Mouse (Mus musculus): ENCODE measurements at regions not wholly inside any gene's neighbourhood (a gene's known extent, or its start where the extent isn't known, plus 50 kb on each side); places are given as distances from the start of the nearest gene placed in this dataset.

DNA sequence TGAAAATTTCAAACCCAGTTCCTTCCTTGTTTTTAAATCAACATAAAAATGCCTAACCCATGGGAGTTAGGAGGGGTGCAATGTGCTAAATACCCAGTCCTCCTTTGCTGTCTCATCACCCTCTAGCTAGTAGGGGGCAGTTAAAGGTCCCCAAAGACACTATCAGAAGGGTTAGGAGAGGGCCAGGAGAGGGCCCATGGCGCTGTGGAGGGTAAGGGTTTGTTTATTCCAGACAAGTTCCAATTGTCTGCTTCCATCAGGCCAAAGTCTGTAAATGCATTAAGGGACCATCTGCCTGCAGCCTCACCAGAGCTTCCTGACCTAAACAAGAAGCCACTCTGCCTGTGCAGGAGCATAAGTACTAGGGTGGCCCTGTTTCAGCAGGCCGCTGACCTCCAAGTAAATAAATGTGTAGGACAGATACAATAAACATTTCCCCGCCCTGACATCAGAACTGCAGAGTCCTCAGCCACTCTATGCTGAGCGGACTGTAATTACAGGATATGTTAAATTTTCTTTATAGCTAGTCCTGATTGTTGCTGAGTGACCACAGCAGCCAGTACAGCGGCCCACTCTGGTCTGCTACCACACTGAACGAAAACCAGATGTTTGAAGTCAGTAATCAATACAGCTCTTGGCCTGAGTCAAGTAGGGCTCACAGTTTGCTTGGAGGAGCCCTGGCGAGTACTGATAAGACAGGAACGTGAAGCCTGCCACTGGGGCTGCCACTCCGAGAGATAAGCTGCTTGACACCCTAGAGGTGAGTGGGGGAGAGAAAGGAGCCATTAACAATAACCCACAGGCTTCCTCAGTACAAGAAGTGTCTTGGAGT, 87.4 kb downstream of the Hlx start:
- no peaks in the 10 kb centered on the region for H3K36me3 ChIP-seq (ENCODE audit: control insufficient read depth, insufficient read depth, low read length)
- H3K27ac ChIP-seq (ENCODE audit: low read depth, low read length): no peak overlapping the region
- H3K4me3 ChIP-seq (ENCODE audit: low read length): no peak overlapping the region
- 66% methylated on average over 9 of the region's 9 CpGs for WGBS
- no peak overlapping the region for H3K9ac ChIP-seq (ENCODE audit: low read depth, low read length)
- no peak overlapping the region for H3K4me2 ChIP-seq (ENCODE audit: low read length)
- ATAC-seq: no peak
- no peaks in the 10 kb centered on the region for H3K4me1 ChIP-seq (ENCODE audit: control insufficient read depth, insufficient read depth, low read depth, low read length)
- peaks cover 6% of the 10 kb centered on the region; the same call in 1 of the 2 replicates for H3K9me3 ChIP-seq (ENCODE audit: control insufficient read depth, low read length)
- H3K27me3 ChIP-seq (replicated peaks; ENCODE audit: control insufficient read depth, insufficient read depth, low read length): no peaks in the 10 kb centered on the region

DNA sequence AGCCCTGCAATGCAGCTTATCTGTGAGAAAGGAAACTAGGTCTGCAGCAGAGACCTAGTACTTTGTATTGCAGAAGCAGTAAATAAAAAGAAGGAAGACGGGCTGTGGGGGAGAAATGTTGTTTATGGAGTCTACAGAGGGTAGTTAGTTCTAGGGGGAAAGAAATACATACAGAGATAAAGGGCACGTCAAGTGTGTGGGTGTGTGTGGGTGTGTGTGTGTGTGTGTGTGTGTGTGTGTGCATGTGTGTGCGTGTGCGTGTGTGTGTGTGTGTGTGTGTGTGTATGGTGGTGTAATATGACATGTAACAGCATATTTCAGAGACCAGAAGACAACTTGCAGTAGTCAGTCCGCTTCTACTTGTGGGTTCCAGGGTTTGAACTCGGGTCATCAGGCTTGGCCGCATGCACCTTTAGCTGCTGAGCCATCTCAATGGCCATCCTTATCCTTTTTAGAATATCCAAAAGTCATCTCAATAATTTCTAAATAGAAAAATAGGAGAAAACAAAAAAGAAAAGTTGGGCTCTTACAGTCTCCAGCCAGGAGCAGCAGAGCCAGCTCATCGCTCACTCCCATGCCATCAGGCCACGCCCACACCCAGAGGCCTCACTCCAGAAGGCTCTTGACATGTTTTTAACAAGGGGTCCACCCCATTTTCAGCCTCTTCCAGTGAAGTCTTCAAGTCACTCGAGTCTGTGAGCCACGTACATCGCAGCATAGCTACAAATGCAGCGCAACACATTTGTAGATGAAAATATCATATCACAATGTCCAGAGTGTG, 101.5 kb downstream of the Hlx start:
- WGBS: 89% methylated on average over 13 of the region's 13 CpGs
- no peaks in the 10 kb centered on the region for H3K4me1 ChIP-seq (ENCODE audit: control insufficient read depth, insufficient read depth, low read depth, low read length)
- ATAC-seq: no peak
- no peak overlapping the region for H3K27ac ChIP-seq (ENCODE audit: low read depth, low read length)
- no peak overlapping the region for H3K9ac ChIP-seq (ENCODE audit: low read depth, low read length)
- no peaks in the 10 kb centered on the region for H3K27me3 ChIP-seq (replicated peaks; ENCODE audit: control insufficient read depth, insufficient read depth, low read length)
- no peak overlapping the region for H3K4me3 ChIP-seq (ENCODE audit: low read length)
- no peak overlapping the region for H3K4me2 ChIP-seq (ENCODE audit: low read length)
- no peaks in the 10 kb centered on the region for H3K9me3 ChIP-seq (ENCODE audit: control insufficient read depth, low read length)
- no peaks in the 10 kb centered on the region for H3K36me3 ChIP-seq (ENCODE audit: control insufficient read depth, insufficient read depth, low read length)

DNA sequence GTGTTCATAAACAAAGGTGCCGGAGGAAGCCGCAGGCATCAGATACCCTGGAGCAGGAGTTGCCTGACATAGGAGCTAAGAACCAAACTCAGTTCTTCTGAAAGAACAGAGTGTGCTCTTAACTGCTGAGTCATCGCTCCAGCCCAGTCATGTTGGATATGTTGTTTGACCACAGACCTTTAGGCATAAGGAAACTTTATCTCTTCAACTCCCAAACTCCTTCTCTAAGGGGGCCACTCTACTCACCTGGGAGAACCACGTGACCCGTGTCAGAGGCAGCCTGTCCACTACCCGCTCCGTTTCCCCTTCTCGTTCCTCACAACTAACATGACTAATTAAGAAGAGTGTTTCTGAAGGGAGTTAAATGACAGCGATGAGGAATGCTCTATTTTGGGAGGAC, 103.2 kb downstream of the Hlx start:
- no peaks in the 10 kb centered on the region for H3K9me3 ChIP-seq (ENCODE audit: control insufficient read depth, low read length)
- H3K36me3 ChIP-seq (ENCODE audit: control insufficient read depth, insufficient read depth, low read length): no peaks in the 10 kb centered on the region
- no peak overlapping the region for H3K4me3 ChIP-seq (ENCODE audit: low read length)
- no peak overlapping the region for H3K27ac ChIP-seq (ENCODE audit: low read depth, low read length)
- H3K27me3 ChIP-seq (replicated peaks; ENCODE audit: control insufficient read depth, insufficient read depth, low read length): no peaks in the 10 kb centered on the region
- WGBS: 95% methylated on average over 9 of the region's 9 CpGs
- no peak overlapping the region for H3K9ac ChIP-seq (ENCODE audit: low read depth, low read length)
- H3K4me1 ChIP-seq (ENCODE audit: control insufficient read depth, insufficient read depth, low read depth, low read length): no peaks in the 10 kb centered on the region
- H3K4me2 ChIP-seq (ENCODE audit: low read length): no peak overlapping the region
- ATAC-seq: no peak

DNA sequence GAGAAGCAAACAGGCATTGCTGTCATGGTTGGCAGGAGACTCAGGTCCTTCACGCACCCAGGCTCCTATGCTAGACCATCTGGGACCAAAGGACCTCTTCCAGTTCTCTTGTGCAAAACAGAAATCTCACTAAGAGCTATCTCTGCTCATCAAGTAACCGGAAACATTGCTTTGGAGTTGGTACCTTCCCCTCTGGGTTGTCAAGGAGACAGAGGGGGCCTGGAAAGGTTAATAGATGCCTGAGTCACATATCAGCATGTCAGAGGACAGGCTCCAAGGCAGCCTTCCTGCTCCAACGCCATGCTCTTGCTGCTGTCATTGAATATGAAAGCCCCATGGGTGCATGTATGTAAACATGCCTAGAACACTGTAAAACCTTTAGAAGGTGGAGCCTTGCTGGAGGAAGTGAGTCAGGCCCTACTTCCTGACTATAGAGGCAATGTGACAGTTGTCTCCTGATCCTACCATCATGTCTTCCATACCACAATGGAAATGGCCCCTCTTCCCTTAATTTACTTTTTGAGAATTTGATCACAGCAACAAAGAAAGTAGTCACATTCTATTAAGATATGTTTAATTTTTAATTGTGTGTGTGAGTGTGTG, 103.8 kb downstream of the Hlx start:
- no peaks in the 10 kb centered on the region for H3K4me1 ChIP-seq (ENCODE audit: control insufficient read depth, insufficient read depth, low read depth, low read length)
- no peak overlapping the region for H3K4me3 ChIP-seq (ENCODE audit: low read length)
- H3K36me3 ChIP-seq (ENCODE audit: control insufficient read depth, insufficient read depth, low read length): no peaks in the 10 kb centered on the region
- ATAC-seq: no peak
- no peaks in the 10 kb centered on the region for H3K27me3 ChIP-seq (replicated peaks; ENCODE audit: control insufficient read depth, insufficient read depth, low read length)
- no peak overlapping the region for H3K4me2 ChIP-seq (ENCODE audit: low read length)
- 76% methylated on average over 3 of the region's 3 CpGs for WGBS
- H3K27ac ChIP-seq (ENCODE audit: low read depth, low read length): no peak overlapping the region
- H3K9ac ChIP-seq (ENCODE audit: low read depth, low read length): no peak overlapping the region
- no peaks in the 10 kb centered on the region for H3K9me3 ChIP-seq (ENCODE audit: control insufficient read depth, low read length)

GRCm38 (mm10) chr1:184622462-184622861, 110.0 kb downstream of the Hlx start:
- no peak overlapping the region for H3K9ac ChIP-seq (ENCODE audit: low read depth, low read length)
- no peak overlapping the region for H3K4me3 ChIP-seq (ENCODE audit: low read length)
- WGBS: 86% methylated on average over 3 of the region's 3 CpGs
- no peak for ATAC-seq
- no peaks in the 10 kb centered on the region for H3K4me1 ChIP-seq (ENCODE audit: control insufficient read depth, insufficient read depth, low read depth, low read length)
- no peak overlapping the region for H3K27ac ChIP-seq (ENCODE audit: low read depth, low read length)
- no peaks in the 10 kb centered on the region for H3K36me3 ChIP-seq (ENCODE audit: control insufficient read depth, insufficient read depth, low read length)
- H3K9me3 ChIP-seq (ENCODE audit: control insufficient read depth, low read length): no peaks in the 10 kb centered on the region
- H3K27me3 ChIP-seq (replicated peaks; ENCODE audit: control insufficient read depth, insufficient read depth, low read length): no peaks in the 10 kb centered on the region
- H3K4me2 ChIP-seq (ENCODE audit: low read length): no peak overlapping the region

- 76% methylated on average over 15 of the region's 15 CpGs for WGBS
- no peak for ATAC-seq
- Histone ChIP-seq H3K4me1 (ENCODE audit: control insufficient read depth, insufficient read depth, low read depth, low read length) (no peaks in the 10 kb centered on the region), H3K4me3 (ENCODE audit: low read length) (no peak overlapping the region), H3K9ac (ENCODE audit: low read depth, low read length) (no peak overlapping the region), H3K27me3 (replicated peaks; ENCODE audit: control insufficient read depth, insufficient read depth, low read length) (no peaks in the 10 kb centered on the region), H3K36me3 (ENCODE audit: control insufficient read depth, insufficient read depth, low read length) (no peaks in the 10 kb centered on the region), H3K9me3 (ENCODE audit: control insufficient read depth, low read length) (no peaks in the 10 kb centered on the region), H3K27ac (ENCODE audit: low read depth, low read length) (no peak overlapping the region), H3K4me2 (ENCODE audit: low read length) (no peak overlapping the region)
Observed at GRCm38 (mm10) chr1:184621950-184622349, 110.5 kb downstream of the Hlx start.

GRCm38 (mm10) chr1:184617853-184618454, 114.5 kb downstream of the Hlx start:
- WGBS: 87% methylated on average over 8 of the region's 8 CpGs
- Histone ChIP-seq H3K27me3 (replicated peaks; ENCODE audit: control insufficient read depth, insufficient read depth, low read length) (no peaks in the 10 kb centered on the region), H3K27ac (ENCODE audit: low read depth, low read length) (no peak overlapping the region), H3K36me3 (ENCODE audit: control insufficient read depth, insufficient read depth, low read length) (no peaks in the 10 kb centered on the region), H3K4me3 (ENCODE audit: low read length) (no peak overlapping the region), H3K9ac (ENCODE audit: low read depth, low read length) (no peak overlapping the region), H3K9me3 (ENCODE audit: control insufficient read depth, low read length) (no peaks in the 10 kb centered on the region), H3K4me2 (ENCODE audit: low read length) (no peak overlapping the region), H3K4me1 (ENCODE audit: control insufficient read depth, insufficient read depth, low read depth, low read length) (no peaks in the 10 kb centered on the region)
- no peak for ATAC-seq

GRCm38 (mm10) chr1:184615991-184616390, 116.4 kb downstream of the Hlx start:
- H3K9me3 ChIP-seq (ENCODE audit: control insufficient read depth, low read length): no peaks in the 10 kb centered on the region
- H3K9ac ChIP-seq (ENCODE audit: low read depth, low read length): no peak overlapping the region
- no peak overlapping the region for H3K27ac ChIP-seq (ENCODE audit: low read depth, low read length)
- H3K4me1 ChIP-seq (ENCODE audit: control insufficient read depth, insufficient read depth, low read depth, low read length): no peaks in the 10 kb centered on the region
- H3K4me3 ChIP-seq (ENCODE audit: low read length): no peak overlapping the region
- no peak for ATAC-seq
- no peak overlapping the region for H3K4me2 ChIP-seq (ENCODE audit: low read length)
- no peaks in the 10 kb centered on the region for H3K27me3 ChIP-seq (replicated peaks; ENCODE audit: control insufficient read depth, insufficient read depth, low read length)
- no peaks in the 10 kb centered on the region for H3K36me3 ChIP-seq (ENCODE audit: control insufficient read depth, insufficient read depth, low read length)
- 81% methylated on average over 3 of the region's 3 CpGs for WGBS

Measured in hindbrain, embryonic 16.5 days (tissue).